Mouse (Mus musculus) spleen, postnatal 0 days (tissue): ENCODE measurements around the gene Ctbp2. TPM values are rescaled to one million over a fixed set of nuclear protein-coding genes. Genes with fewer than 3 reads are reported as not detected.

Source experiments
- polyA plus RNA-seq: library from polyadenylated mRNA; unstranded; fragments of >200 nt; fragmentation: Nextera tagmentation; extraction: Ambion mirVana; gene quantifications from 2 replicates; pipeline ENCODE4 v1.2.1, GENCODE M21; 2015

Gene Ctbp2
- polyA plus RNA-seq, result 19.3 and 25.0 TPM in 2 replicates

DNA sequence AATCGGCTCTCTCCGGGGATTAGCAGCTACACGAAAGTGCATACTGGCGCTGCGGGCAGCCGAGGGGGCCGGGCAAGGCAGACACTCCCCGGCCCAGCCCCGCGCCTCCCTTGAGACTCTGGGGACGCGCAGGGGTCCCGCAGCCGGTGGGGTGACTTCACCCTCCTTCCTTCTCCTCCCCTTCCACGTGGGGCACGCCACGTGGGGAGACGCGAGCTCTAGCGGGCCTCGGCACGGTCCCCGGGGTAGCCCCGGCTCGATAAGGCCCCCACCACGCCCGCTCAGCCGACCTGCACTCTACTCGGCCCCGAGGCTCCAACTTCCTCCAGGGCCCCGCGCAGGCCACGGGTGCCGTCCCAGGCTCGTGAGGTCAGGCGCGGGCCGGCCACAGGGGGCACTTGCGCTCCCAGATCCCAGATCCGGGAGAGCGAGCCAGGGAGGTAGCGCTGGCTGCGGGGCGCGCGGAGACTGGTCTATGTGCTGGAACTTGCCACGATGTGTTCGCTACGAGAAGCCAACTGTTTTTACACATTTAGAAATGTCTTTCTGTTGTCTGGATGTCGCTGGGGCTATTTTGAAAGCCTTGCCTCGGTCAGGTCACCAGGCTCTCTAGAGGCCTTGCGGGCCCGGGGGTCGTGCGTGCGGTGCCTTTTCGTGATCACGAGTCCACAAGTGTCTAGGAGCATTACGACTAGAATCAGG, at the start of gene Ctbp2:
TSS of gene Ctbp2 (minus strand) at position 356 of the 702 bp plus-strand sequence.

DNA sequence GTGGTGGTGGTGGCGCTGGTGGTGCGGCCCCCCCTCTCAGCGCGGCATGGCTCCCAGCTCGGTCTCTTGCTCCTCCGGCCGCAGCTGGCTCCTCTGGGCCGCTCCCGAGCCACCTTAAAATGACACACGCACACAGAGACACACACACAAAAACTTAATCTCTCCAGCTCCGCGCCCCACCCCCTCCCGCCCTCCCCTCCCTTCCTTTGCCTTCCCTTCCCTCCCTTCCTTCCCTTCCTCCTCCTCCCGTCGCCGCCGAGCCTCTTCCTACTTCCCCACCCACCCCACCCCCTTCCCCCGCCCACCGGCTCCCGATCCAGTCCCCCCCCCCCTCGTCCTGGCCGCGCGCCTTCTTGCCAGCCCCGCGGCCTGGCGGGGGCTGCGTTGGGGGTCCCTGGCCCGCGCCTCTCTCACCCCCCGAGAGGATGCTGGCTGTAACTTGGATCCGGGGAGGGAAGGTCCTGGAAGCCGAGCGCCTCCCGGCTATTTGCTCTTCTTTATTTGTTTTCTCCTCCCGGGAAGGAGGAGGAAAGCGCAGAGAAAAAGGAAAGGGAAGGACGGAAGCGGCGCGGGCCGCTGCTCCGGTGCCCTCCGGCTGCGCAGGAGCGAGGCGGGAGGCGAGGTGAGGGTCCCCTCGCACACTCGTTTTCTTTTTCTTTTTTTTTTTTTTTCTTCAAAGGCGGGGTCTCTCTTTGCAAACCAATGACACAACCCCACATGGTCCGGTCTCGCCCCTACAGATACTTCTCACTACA, 733 bp downstream of the Ctbp2 start, which contains the start of gene Fgfr2:
TSS of gene Fgfr2 (minus strand) at position 107 of the 755 bp plus-strand sequence.

Other genes with a start within 250 kb of the Ctbp2 start
- 9.3 and 10.2 TPM in 2 replicates for gene Zranb1, start 193.2 kb downstream of the Ctbp2 start, polyA plus RNA-seq
- gene Fgfr2, start 1.0 kb downstream of the Ctbp2 start, polyA plus RNA-seq, result 1.5 and 2.4 TPM in 2 replicates